Mouse (Mus musculus) neural tube, embryonic 14.5 days (tissue): ENCODE results near the gene Olfr8. TPM values are rescaled to one million over a fixed set of nuclear protein-coding genes. Genes with fewer than 3 reads are reported as not detected.
"Not testable (repeated sequence)": the region's sequence is repeated elsewhere in the genome, so short reads cannot be mapped to it uniquely, and the experiment has no call there.

Source experiments
- ATAC-seq: fragments of 200-750 bp; cut with Nextera tagmentation; 2 replicates; pipeline ENCODE4 v1.8.0; 2017; ENCODE audit warnings: low read depth, mild to moderate bottlenecking, moderate TSS enrichment, moderate library complexity
- H3K27ac ChIP-seq: fragments of 300-500 bp; sonication (generic); 2 replicates; pipeline ENCODE4 v1.5.1; 2014; ENCODE audit warnings: low read depth, mild to moderate bottlenecking, control low read depth, low read length, moderate library complexity, mixed read lengths
- H3K27me3 ChIP-seq: fragments of 300-500 bp; sonication (generic); 2 replicates; pipeline ENCODE4 v1.6.1; 2014; ENCODE audit warnings: low read length; ENCODE audit not compliant: control insufficient read depth, insufficient read depth
- H3K36me3 ChIP-seq: fragments of 300-500 bp; sonication (generic); 2 replicates; pipeline ENCODE4 v1.6.1; 2014; ENCODE audit warnings: low read length, mixed read lengths; ENCODE audit not compliant: control insufficient read depth, insufficient read depth
- H3K4me1 ChIP-seq: fragments of 300-500 bp; sonication (generic); 2 replicates; pipeline ENCODE4 v1.6.1; 2014; ENCODE audit warnings: low read length; ENCODE audit not compliant: control insufficient read depth, insufficient read depth
- H3K4me2 ChIP-seq: fragments of 300-500 bp; sonication (generic); 2 replicates; pipeline ENCODE4 v1.6.1; 2014; ENCODE audit warnings: mild to moderate bottlenecking, low read depth, low read length, control low read depth
- H3K4me3 ChIP-seq: fragments of 300-500 bp; sonication (generic); 2 replicates; pipeline ENCODE4 v1.5.1; 2014; ENCODE audit warnings: low read depth, low read length, control low read depth, mixed read lengths
- H3K9ac ChIP-seq: fragments of 300-500 bp; sonication (generic); replicated peaks from 2 replicates; pipeline ENCODE4 v1.6.1; 2014; ENCODE audit warnings: low read depth, mild to moderate bottlenecking, control low read depth, low read length, mixed read lengths
- H3K9me3 ChIP-seq: fragments of 300-500 bp; sonication (generic); 2 replicates; pipeline ENCODE4 v1.6.1; 2016; ENCODE audit warnings: low read length; ENCODE audit not compliant: control insufficient read depth
- WGBS: fragments of 180-500 bp; shearing (Covaris S2); extraction: QIAGEN DNeasy Blood & Tissue Kit; methylation state at CpG from one replicate; pipeline ENCODE4 v1.1.7; 2014; 5-methylcytosine and 5-hydroxymethylcytosine counted together
- polyA plus RNA-seq: library from polyadenylated mRNA; unstranded; fragments of >200 nt; fragmentation: Nextera tagmentation; extraction: Ambion mirVana; gene quantifications from 2 replicates; pipeline ENCODE4 v1.2.1, GENCODE M21; 2014

Gene Olfr8
- polyA plus RNA-seq, result not detected in 2 replicates

GRCm38 (mm10) chr10:78950336-78950735 lies at the start of gene Olfr8:
TSS of gene Olfr8 (plus strand) at chr10:78950636.
- not testable (repeated sequence) for H3K4me3 ChIP-seq, H3K27ac ChIP-seq, H3K9ac ChIP-seq, H3K4me2 ChIP-seq, H3K4me1 ChIP-seq, H3K27me3 ChIP-seq, ATAC-seq, H3K36me3 ChIP-seq, H3K9me3 ChIP-seq
- WGBS, result 90% methylated on average over 1 of the region's 1 CpGs

GRCm38 (mm10) chr10:78912871-78913270 lies 37.6 kb upstream of the Olfr8 start, which contains the start of gene Olfr1354:
TSS of gene Olfr1354 (plus strand) at chr10:78913171.
- H3K27ac ChIP-seq, H3K9ac ChIP-seq, ATAC-seq, H3K9me3 ChIP-seq, H3K36me3 ChIP-seq, H3K27me3 ChIP-seq, H3K4me1 ChIP-seq, H3K4me3 ChIP-seq, H3K4me2 ChIP-seq: not testable (repeated sequence)
- WGBS, result 85% methylated on average over 1 of the region's 1 CpGs

GRCm38 (mm10) chr10:78963009-78963408 lies 12.6 kb downstream of the Olfr8 start, which contains the start of gene Olfr1353:
TSS of gene Olfr1353 (plus strand) at chr10:78963309.
- not testable (repeated sequence) for ATAC-seq, H3K9ac ChIP-seq, H3K27ac ChIP-seq

DNA sequence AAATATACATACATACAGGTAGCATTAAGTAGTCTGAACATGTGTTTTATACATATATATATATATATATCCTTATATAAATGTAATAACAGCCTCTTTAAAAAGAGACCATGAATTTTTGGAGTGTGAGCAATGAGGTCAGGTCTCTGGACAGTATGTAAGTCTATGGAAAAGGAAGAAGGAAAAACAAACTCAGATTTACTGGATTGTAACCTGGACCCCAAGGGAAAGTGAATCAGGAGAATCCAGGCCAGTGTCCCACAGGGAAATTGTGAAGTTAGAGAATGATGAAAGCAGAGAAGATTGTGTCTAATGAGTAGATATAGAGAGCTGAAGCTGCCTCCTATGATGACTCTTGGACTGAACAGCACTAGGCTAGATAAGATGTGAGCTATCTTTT lies 30.3 kb downstream of the Olfr8 start, which contains the start of gene Olfr1352:
Gene Olfr1352 (plus strand): TSS at position 301 of the 400 bp plus-strand sequence.
- no peaks in the 10 kb centered on the region for H3K9me3 ChIP-seq
- H3K4me3 ChIP-seq, result no peak within 1 kb of the TSS
- H3K27me3 ChIP-seq, result no peaks in the 10 kb centered on the region
- no peak for ATAC-seq
- H3K27ac ChIP-seq, result no peak within 1 kb of the TSS
- no peak within 1 kb of the TSS for H3K9ac ChIP-seq
- no peaks in the 10 kb centered on the region for H3K36me3 ChIP-seq
- H3K4me1 ChIP-seq, result no peaks in the 10 kb centered on the region
- no peak within 1 kb of the TSS for H3K4me2 ChIP-seq

More at GRCm38 (mm10) chr10:78963009-78963408, 12.6 kb downstream of the Olfr8 start, which contains the start of gene Olfr1353:
- not testable (repeated sequence) for H3K27me3 ChIP-seq, H3K4me2 ChIP-seq, H3K4me1 ChIP-seq, H3K4me3 ChIP-seq, H3K36me3 ChIP-seq, H3K9me3 ChIP-seq

Other genes starting within 250 kb of the Olfr8 start
- gene Casp14, start 232.3 kb upstream of the Olfr8 start, polyA plus RNA-seq, result not detected in 2 replicates
- 0.20 and 0.40 TPM in 2 replicates for gene Ccdc105, start 197.6 kb upstream of the Olfr8 start, polyA plus RNA-seq
- 10.3 and 10.8 TPM in 2 replicates for gene Slc1a6, start 170.1 kb upstream of the Olfr8 start, polyA plus RNA-seq
- gene Olfr1356, start 98.5 kb upstream of the Olfr8 start, polyA plus RNA-seq, result not detected in 2 replicates
- not detected in 2 replicates for gene Olfr1355, start 75.1 kb upstream of the Olfr8 start, polyA plus RNA-seq
- not detected in 2 replicates for gene Olfr1354, start 37.5 kb upstream of the Olfr8 start, polyA plus RNA-seq
- not detected in 2 replicates for gene Olfr1353, start 12.7 kb downstream of the Olfr8 start, polyA plus RNA-seq
- gene Olfr1352, start 30.4 kb downstream of the Olfr8 start, polyA plus RNA-seq, result not detected in 2 replicates
- not detected in 2 replicates for gene Olfr1351, start 61.8 kb downstream of the Olfr8 start, polyA plus RNA-seq
- 0.49 and 0.76 TPM in 2 replicates for gene Olfr57, start 78.1 kb downstream of the Olfr8 start, polyA plus RNA-seq
- 55.8 and 57.0 TPM in 2 replicates for gene 2610008E11Rik, start 147.0 kb downstream of the Olfr8 start, polyA plus RNA-seq
- not detected in 2 replicates for gene Vmn2r80, start 198.1 kb downstream of the Olfr8 start, polyA plus RNA-seq